Mouse (Mus musculus): Measurements from ENCODE around the gene Sorbs1.

GRCm38 (mm10) chr19:40429572-40429971, 84.0 kb downstream of the Sorbs1 start:
- TF ChIP-seq CTCF (IDR thresholded peaks at IDR 0.05; ENCODE audit: low read depth) (no peak), EP300 (IDR thresholded peaks at IDR 0.05; ENCODE audit: low read depth) (no peak)
